Mouse (Mus musculus): ENCODE results near the gene Cpne9. TPM values are rescaled to one million over a fixed set of nuclear protein-coding genes. Genes with fewer than 3 reads are reported as not detected.
"Not testable (repeated sequence)": the region's sequence is repeated elsewhere in the genome, so short reads cannot be mapped to it uniquely, and the experiment has no call there.

Cpne9 gene
- total RNA-seq, 2 experiments from 2014 or later, result not detected

GRCm38 (mm10) chr6:113287236-113287635 is 5.1 kb downstream of the Cpne9 start:
- intact Hi-C loops (cut with DNase I), result no loop called here
- DNase-seq, result no peak

GRCm38 (mm10) chr6:113289346-113289745 is 7.2 kb downstream of the Cpne9 start:
- intact Hi-C loops (cut with DNase I), result no loop called here

GRCm38 (mm10) chr6:113290346-113290745 is 8.2 kb downstream of the Cpne9 start:
- no peak for DNase-seq

More at GRCm38 (mm10) chr6:113289346-113289745, 7.2 kb downstream of the Cpne9 start:
- DNase-seq, result no peak

GRCm38 (mm10) chr6:113292938-113293337 is 10.8 kb downstream of the Cpne9 start:
- peak in 1 of 2 experiments; percentile 24 for DNase-seq
- intact Hi-C loops (cut with DNase I), result loop anchor here (5.0 kb wide), 1 partner anchor 471 kb away; no protein-coding TSS in a partner anchor

More at GRCm38 (mm10) chr6:113290346-113290745, 8.2 kb downstream of the Cpne9 start:
- intact Hi-C loops (cut with DNase I), result loop anchor here (5.0 kb wide), 1 partner anchor 468 kb away; no protein-coding TSS in a partner anchor

GRCm38 (mm10) chr6:113296046-113296445 is 13.9 kb downstream of the Cpne9 start:
- intact Hi-C loops (cut with DNase I), result no loop called here

GRCm38 (mm10) chr6:113296639-113297038 is 14.5 kb downstream of the Cpne9 start:
- intact Hi-C loops (cut with DNase I), result no loop called here
- no peak for DNase-seq

More at GRCm38 (mm10) chr6:113296046-113296445, 13.9 kb downstream of the Cpne9 start:
- DNase-seq, result no peak

GRCm38 (mm10) chr6:113301350-113301749 is 19.2 kb downstream of the Cpne9 start:
- no peak for DNase-seq
- intact Hi-C loops (cut with DNase I), result loop anchor here (5.0 to 10.0 kb wide), 5 partner anchors 64 to 897 kb away; partner anchors contain the start of genes Mtmr14, Rad18 and Tatdn2

GRCm38 (mm10) chr6:113302258-113302657 is 20.2 kb downstream of the Cpne9 start:
- DNase-seq, result peak in 1 of 2 experiments; percentile 41

GRCm38 (mm10) chr6:113306322-113306985 is 24.3 kb downstream of the Cpne9 start:
- peak; percentile 100 for DNase-seq
- intact Hi-C loops (cut with DNase I), result loop anchor here (2.0 to 10.0 kb wide), 4 partner anchors 72 to 902 kb away; partner anchors contain the start of genes Arpc4, Tatdn2 and Thumpd3

More at GRCm38 (mm10) chr6:113302258-113302657, 20.2 kb downstream of the Cpne9 start:
- intact Hi-C loops (cut with DNase I), result loop anchor here (2.0 to 10.0 kb wide), 6 partner anchors 65 to 897 kb away; partner anchors contain the start of genes Mtmr14, Rad18 and Tatdn2

- intact Hi-C loops (cut with DNase I), result loop anchor here (1.0 to 10.0 kb wide), 5 partner anchors 19 to 902 kb away; partner anchors contain the start of genes Arpc4, Ogg1, Tatdn2 and Thumpd3
- no peak for DNase-seq
Observed at GRCm38 (mm10) chr6:113306986-113307349, 24.9 kb downstream of the Cpne9 start, which contains the start of gene Brpf1. Gene Brpf1 (plus strand): TSS chr6:113307137.

GRCm38 (mm10) chr6:113307481-113308121 is 25.5 kb downstream of the Cpne9 start:
- intact Hi-C loops (cut with DNase I), result loop anchor here (1.0 to 10.0 kb wide), 5 partner anchors 19 to 903 kb away; partner anchors contain the start of genes Arpc4, Ogg1, Tatdn2 and Thumpd3

GRCm38 (mm10) chr6:113308141-113308540 is 26.0 kb downstream of the Cpne9 start:
- DNase-seq, result peak; percentile 42 to 51
- intact Hi-C loops (cut with DNase I), result loop anchor here (10.0 kb wide), 2 partner anchors 387 to 903 kb away; partner anchors contain the start of gene Tatdn2

More at GRCm38 (mm10) chr6:113307481-113308121, 25.5 kb downstream of the Cpne9 start:
- DNase-seq, result peak; percentile 50 to 68

GRCm38 (mm10) chr6:113315972-113316371 is 33.9 kb downstream of the Cpne9 start:
- intact Hi-C loops (cut with DNase I), result no loop called here
- DNase-seq, result no peak

- intact Hi-C loops (cut with DNase I), result loop anchor here (1.0 kb wide), 1 partner anchor 19 kb away; the partner anchor contains the start of gene Brpf1
- peak; percentile 99 for DNase-seq
Observed at GRCm38 (mm10) chr6:113326533-113327315, 44.6 kb downstream of the Cpne9 start, which contains the start of gene Ogg1. Gene Ogg1 (plus strand): TSS chr6:113326972.

- intact Hi-C loops (cut with DNase I), result no loop called here
- DNase-seq, result no peak
Observed at GRCm38 (mm10) chr6:113329396-113329795, 47.3 kb downstream of the Cpne9 start.

GRCm38 (mm10) chr6:113330547-113330946 is 48.4 kb downstream of the Cpne9 start:
- intact Hi-C loops (cut with DNase I), result no loop called here
- DNase-seq, result no peak

- intact Hi-C loops (cut with DNase I), result no loop called here
- no peak for DNase-seq
Observed at GRCm38 (mm10) chr6:113331721-113332120, 49.6 kb downstream of the Cpne9 start.

GRCm38 (mm10) chr6:113332734-113333133 is 50.6 kb downstream of the Cpne9 start:
- DNase-seq; intact Hi-C loops (cut with DNase I): not testable (repeated sequence)

- peak; percentile 63 to 72 for DNase-seq
- intact Hi-C loops (cut with DNase I), result no loop called here
Observed at GRCm38 (mm10) chr6:113333137-113333950, 51.2 kb downstream of the Cpne9 start.

Measured in heart, postnatal 10 days (tissue).